13 mouse cellular contexts compared by ENCODE assay signal in the genomic region with DNA sequence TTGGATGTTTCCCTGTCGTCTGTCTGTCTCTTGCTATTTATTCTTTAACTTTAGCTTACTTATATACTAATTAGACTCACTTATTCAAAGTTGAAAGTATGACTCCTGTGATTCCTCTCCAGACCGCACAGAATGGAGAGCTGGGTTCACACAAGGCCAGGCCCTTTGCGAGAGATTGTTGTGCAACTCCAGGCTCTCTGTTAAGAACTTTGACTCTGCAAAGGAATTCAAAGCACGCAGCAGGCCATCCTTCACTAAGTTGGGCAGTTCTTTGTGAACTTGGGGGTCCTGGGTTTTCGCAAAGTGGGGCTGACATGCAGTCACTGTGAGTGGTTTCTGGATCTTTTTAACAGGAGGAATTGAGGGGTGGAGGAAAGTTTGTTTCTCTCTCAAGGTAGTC.
A peak's percentile ranks its signal among the peaks of the same experiment; 100 is the strongest.
DNase-seq lines count a peak whose midpoint lies in the region; ATAC-seq lines count a peak whose summit lies in the region.
"Had no signal": no experiment of that assay in that cellular context is flagged by ENCODE, and none has a peak within 500 bp of the region (broad histone marks: within the 10 kb centered on the region; RNA-seq: fewer than 3 reads in every experiment).

No protein-coding gene starts in this region.

- no peak overlapping the region for H3K9ac ChIP-seq in heart, embryonic 11.5 days (ENCODE audit: low read depth, low read length)
- H3K9ac ChIP-seq: embryonic facial prominence, embryonic 12.5 days had no signal

- H3K27me3 ChIP-seq in heart, embryonic 11.5 days (ENCODE audit: control insufficient read depth, insufficient read depth, low read length): no peaks in the 10 kb centered on the region
- H3K27me3 ChIP-seq: embryonic facial prominence, embryonic 12.5 days had no signal

- no peak overlapping the region for H3K4me2 ChIP-seq in heart, embryonic 11.5 days
- H3K4me2 ChIP-seq: embryonic facial prominence, embryonic 12.5 days had no signal

- ATAC-seq in heart, embryonic 11.5 days (replicated peaks; ENCODE audit: insufficient number of reproducible peaks, low FRiP score, low TSS enrichment): no peak
- ATAC-seq in granulocyte monocyte progenitor cell, adult 5-6 weeks (replicated peaks; ENCODE audit: poor library complexity, severe bottlenecking): no peak

- H3K4me3 ChIP-seq in heart, embryonic 11.5 days (ENCODE audit: low read depth, low read length): no peak overlapping the region
- H3K4me3 ChIP-seq: embryonic facial prominence, embryonic 12.5 days; forebrain, embryonic 10.5 days; layer of hippocampus, adult 2 months had no signal

- 53% methylated on average over 5 of the region's 5 CpGs for WGBS in heart, embryonic 11.5 days (ENCODE audit: insufficient replicate concordance)

- 0 out of 2 replicates have a peak overlapping the region, but pooled peaks have one; percentile 1 for H3K27ac ChIP-seq in heart, embryonic 11.5 days (ENCODE audit: low read depth, low read length)
- H3K27ac ChIP-seq: embryonic facial prominence, embryonic 12.5 days; forebrain, embryonic 10.5 days; layer of hippocampus, adult 2 months had no signal

- no peaks in the 10 kb centered on the region for H3K36me3 ChIP-seq in heart, embryonic 11.5 days (ENCODE audit: control insufficient read depth, insufficient read depth, low read length)
- H3K36me3 ChIP-seq: embryonic facial prominence, embryonic 12.5 days; forebrain, embryonic 10.5 days had no signal

- H3K9me3 ChIP-seq in heart, embryonic 11.5 days (replicated peaks; ENCODE audit: control insufficient read depth, low read length): no peaks in the 10 kb centered on the region
- H3K9me3 ChIP-seq: embryonic facial prominence, embryonic 12.5 days; forebrain, embryonic 10.5 days had no signal

- no peak for DNase-seq in heart, adult 8-10 months (ENCODE audit: low spot score)
- peak; percentile 50 for DNase-seq in adrenal gland, postnatal 10 days
- DNase-seq in kidney, postnatal 10 days: peak; percentile 57
- peak; percentile 30 for DNase-seq in lung, postnatal 10 days
- DNase-seq in spleen, postnatal 4 days (ENCODE audit: low spot score in 2 of 2): no peak
- DNase-seq in c-Kit-positive CD71-positive TER-119-positive erythroid progenitor cells, embryonic 14.5 days (ENCODE audit: low spot score): no peak
- DNase-seq: B cell, adult 2 months; liver had no signal

- peaks cover 9% of the 10 kb centered on the region for H3K4me1 ChIP-seq in heart, embryonic 11.5 days (ENCODE audit: control insufficient read depth, insufficient read depth, low read length)

Comparison
In these comparisons a context has a peak if more than half of its experiments do, and no peak if none do; other contexts are left out.
1. DNase-seq: peak in adrenal gland, postnatal 10 days (single experiment), kidney, postnatal 10 days (single experiment) and lung, postnatal 10 days (single experiment); none in heart, adult 8-10 months (single experiment), spleen, postnatal 4 days (0 of 2) and c-Kit-positive CD71-positive TER-119-positive erythroid progenitor cells, embryonic 14.5 days (single experiment).